Mouse (Mus musculus) layer of hippocampus, adult 9-10 months (tissue): ENCODE data around the gene Nudt3.

Source experiments
- DNase-seq: peaks from one replicate; pipeline ENCODE4 v3.0.0; 2022; ENCODE audit warnings: low spot score

Nudt3 gene

GRCm38 (mm10) chr17:27596376-27597190 is 26.7 kb downstream of the Nudt3 start:
- no peak for DNase-seq

- DNase-seq, result no peak
Measured at GRCm38 (mm10) chr17:27595659-27596375, 27.5 kb downstream of the Nudt3 start.

- no peak for DNase-seq
Measured at GRCm38 (mm10) chr17:27592565-27592910, 30.8 kb downstream of the Nudt3 start.

- no peak for DNase-seq
Measured at GRCm38 (mm10) chr17:27591826-27592564, 31.3 kb downstream of the Nudt3 start.

DNA sequence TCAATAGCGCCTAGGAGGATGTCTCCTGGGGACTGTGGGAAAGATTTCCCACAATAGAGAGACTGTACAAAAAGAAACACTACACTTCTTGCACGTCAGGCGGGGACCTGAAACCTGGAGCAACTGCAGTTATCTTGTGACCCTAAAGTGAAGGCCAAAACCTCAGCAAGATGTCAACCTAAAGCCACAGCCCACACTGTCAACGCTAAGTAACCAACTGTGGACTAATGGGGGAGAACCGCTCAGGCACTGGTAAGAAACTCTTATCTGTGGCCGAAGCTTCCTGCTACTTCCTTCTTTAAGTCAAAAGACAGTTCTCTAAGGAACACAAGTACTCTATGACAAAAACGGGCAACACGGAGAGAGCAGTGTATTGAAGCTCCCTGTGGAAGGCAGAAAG is 35.1 kb downstream of the Nudt3 start:
- DNase-seq, result no peak

GRCm38 (mm10) chr17:27587252-27587651 is 36.0 kb downstream of the Nudt3 start:
- no peak for DNase-seq

DNA sequence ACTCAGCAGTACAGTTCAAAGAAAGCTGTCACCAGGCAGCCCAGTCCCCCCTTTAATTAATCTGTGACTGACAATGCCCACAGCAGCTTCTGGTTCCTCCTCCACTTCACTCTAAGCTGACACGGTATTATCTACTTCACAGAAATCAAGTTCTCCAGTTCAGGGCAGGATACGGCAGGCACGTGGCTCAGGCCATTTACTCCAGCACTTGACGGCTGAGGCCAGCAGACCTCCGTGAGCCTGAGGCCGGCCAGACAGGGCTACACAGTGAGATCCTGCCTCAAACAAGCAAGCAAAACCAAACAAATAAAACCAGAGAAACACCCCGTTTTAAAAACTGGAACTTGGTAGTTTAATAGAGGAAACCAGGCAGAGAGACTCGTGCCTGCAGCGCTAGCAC is 36.6 kb downstream of the Nudt3 start:
- DNase-seq, result no peak

GRCm38 (mm10) chr17:27583185-27583894 is 40.0 kb downstream of the Nudt3 start:
- DNase-seq, result no peak

DNA sequence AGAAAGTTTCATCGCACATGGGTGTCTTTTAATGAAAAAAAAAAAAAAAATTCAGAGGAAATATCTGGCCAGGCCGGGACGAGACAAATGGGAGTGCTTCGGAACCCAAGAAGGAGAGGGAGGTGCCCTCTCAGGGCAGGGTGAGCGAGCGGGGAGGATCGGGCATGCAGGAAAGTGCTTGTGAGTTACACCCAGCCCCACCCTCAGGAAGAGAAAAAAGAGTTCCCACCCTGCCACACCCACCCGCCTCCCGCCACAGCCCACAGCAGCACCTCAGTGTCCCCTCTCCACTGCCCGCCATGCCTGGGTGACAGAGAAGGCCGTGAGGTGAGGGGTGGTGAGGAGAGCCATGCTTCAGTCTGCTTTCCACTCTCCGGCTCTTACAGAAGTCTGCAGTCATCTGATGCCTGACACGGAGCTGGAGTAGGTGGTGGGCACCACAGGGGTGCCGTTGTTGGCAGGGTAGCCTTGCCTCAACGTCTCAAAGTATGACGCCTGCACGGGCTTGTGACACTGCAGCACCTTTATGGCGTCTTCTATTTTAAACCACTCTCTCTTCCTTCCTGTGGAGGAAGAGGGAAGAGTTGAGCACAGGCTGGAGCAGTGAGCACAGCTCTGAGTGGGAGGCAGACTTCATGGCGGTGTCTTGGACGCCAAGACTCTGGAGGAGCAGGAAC is 42.8 kb downstream of the Nudt3 start:
- no peak for DNase-seq

GRCm38 (mm10) chr17:27579816-27580215 is 43.5 kb downstream of the Nudt3 start:
- no peak for DNase-seq

DNA sequence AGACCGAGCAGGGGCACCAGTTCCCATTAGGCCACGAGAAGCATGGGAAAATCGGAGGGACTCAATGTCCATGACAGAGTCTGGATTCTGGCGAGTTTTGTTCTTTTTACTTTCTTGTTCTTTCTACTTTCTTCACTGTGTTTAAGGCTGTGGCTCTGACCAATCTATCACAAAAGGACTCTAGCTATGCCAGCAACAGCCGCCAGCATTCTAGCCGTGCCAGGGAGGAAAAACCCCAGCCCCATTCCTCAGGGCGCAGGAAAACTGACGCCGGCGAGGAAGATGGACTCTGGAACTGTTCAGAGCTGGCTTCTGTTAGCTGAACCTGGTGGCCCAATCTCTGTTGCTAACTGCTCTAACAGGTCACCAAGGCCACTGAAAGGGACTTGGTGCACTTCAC is 44.8 kb downstream of the Nudt3 start:
- DNase-seq, result no peak

DNA sequence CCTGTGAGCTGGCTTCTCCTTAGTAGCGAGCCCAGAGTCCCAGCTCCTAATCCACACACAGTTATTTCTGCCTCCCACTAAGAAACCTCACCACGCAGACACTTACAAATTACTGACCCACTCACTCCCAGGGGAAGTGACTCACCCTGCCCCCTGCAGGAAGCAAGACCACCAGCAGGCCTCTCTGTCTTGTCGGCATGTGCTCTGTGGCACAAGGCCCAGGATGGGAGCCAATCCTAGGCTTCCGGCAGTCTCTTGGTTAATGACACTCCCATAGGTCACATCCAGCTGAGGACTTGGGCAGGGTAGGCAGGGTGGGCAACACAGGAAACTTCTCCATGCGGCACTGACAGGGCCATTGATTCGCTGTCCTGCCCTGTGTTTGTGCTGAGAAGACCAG is 45.8 kb downstream of the Nudt3 start:
- no peak for DNase-seq

DNA sequence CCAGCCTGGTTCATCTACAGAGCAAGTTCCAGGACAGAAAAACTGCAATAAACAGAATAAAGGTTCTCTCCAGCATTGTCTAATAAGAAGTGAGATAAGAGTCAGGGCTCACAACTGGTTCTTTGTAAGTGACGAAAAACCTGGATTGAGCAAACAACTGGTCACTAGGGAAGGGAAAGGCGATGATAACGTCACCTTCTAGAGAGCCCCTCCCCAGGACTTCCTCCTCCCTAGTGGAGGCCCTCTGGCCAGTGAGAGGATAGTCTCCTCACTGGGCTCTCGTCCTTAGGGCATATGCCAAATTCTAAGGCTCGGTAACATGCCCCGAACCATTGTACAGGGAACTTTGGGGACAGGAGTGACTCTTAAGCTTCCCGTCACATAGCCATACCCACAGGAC is 47.2 kb downstream of the Nudt3 start:
- no peak for DNase-seq

DNA sequence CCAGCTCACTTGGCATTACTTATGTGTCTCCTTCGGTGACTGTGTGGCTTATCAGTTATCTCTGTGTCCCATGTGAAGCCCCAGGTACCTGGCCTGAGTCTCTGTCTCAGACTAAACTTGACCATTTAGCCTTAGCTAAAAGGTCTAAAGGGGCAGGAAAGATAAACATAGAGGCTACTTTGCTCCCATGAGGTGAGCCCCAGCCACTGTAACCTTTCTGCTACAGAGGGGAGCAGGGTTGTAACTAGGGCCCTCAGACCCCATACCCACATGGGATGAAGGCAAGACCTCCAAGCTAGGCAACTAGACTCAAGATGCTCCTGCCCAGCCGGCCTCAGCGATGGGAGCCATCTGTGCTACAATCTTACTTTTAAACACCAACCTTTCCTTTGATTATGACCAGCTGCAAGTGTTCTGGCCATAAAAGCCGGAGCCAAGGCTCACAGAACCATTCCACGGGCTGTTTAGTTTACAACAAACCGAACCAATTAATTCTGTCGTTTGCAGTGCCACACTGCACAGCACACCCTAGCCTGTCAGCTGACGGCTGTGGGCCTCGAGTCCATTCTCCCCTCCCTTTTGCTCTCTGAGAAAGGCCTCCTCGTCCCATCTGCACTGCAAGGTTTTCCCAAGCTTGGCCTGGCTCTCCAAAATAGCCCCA is 48.0 kb downstream of the Nudt3 start:
- no peak for DNase-seq

GRCm38 (mm10) chr17:27574470-27575115 is 48.7 kb downstream of the Nudt3 start:
- no peak for DNase-seq

DNA sequence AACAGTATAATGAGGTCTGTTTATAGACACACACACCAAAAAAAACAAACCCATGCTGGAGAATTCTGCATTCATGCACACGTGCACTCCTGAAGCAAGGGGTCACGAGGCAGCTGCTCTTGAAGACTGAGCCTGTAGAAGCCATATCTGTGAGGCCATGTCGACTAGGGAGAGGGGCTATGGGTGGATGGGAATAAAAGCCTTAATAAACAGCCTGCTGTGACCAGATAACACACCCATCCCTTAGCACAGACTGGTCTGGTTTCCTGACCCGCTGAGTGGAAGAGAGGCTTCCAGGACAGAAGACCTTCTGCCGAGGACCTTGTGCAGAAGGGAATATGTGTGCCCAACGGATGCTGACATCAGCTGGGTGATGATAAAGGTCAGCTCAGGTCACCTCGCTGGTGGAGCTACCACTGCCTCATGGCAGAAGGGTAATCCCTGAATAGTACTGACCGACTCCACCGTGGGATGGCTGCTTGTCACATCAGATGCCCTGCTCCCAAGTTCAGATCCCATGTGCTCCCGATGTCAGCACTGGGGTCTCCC is 49.4 kb downstream of the Nudt3 start:
- no peak for DNase-seq

DNA sequence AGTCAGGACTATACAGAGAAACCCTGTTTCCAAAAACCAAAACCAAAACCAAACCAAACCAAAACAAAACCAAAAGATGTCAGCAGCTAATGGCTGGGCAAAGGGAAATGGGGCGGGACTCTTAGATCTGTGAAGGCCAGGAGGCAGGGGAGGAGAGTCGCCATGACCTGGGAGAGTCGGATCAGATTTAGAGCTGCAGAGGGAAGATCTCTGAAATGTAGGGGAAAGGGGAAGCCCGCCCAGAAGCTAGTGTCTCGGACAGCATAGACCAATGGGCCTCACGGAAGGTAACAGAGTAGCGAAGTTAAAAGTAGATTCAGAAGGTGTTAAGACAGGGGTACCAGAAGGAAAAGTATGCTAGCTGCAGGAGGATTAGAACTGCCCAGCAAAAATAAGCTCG is 52.0 kb downstream of the Nudt3 start:
- no peak for DNase-seq

GRCm38 (mm10) chr17:27568228-27568627 is 55.1 kb downstream of the Nudt3 start:
- DNase-seq, result no peak

DNA sequence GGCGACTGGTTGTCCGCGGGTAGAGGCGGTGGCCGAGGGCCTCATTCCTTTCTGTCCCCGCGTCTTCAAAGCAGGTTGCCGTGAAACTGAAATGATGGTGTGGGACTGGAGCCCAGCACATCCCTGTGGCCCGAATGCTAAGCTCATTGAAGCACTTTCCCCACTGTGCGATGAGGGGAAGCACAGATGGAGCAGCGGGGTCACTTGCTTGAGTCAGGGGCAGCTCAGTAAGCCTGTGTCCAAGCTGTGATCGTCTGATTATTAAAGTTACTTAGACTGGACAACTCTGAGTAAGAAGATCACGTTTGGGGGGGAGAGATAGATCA is 57.4 kb downstream of the Nudt3 start:
- no peak for DNase-seq

- peak; percentile 86 for DNase-seq
Measured at GRCm38 (mm10) chr17:27565163-27565941, 57.9 kb downstream of the Nudt3 start, which contains the start of gene AI413582. Gene AI413582, minus strand, starts transcription at chr17:27565756.
